Mouse (Mus musculus) kidney, adult 18-20 months (tissue): ENCODE measurements around the gene Copz2.

Experiments used
- DNase-seq: peaks from one replicate; pipeline ENCODE4 v3.0.0; 2021

Gene Copz2

GRCm38 (mm10) chr11:96872441-96873379 lies 23.0 kb downstream of the Copz2 start:
- DNase-seq: no peak

DNA sequence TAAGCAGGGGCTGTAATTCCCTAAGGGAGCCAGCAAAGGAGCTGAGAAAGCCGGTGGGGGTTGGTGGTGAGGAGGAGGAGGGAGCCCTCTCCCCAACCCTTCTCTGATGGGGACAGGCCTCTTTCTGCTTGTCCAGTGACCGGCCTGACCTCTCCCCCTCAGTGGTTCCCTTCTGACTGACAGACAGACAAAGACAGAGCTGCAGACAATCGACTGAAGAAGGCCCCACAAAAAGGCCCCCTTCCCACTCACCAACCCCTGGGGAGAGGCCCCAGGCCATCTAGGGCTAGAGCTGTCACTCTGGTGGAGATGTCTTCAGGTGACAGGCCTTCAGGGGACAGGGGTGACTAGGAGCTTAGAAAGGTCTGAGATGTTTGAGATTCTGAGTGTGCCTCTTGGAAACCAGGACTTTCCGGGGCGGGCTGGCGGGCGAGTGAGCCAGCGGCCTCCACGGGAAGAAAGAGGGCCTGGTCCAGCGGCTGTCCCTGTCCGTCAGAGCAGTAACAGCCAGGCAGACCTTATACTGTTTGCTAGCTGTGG lies 24.0 kb downstream of the Copz2 start:
- no peak for DNase-seq

- DNase-seq: no peak
Observed at GRCm38 (mm10) chr11:96875270-96875669, 25.6 kb downstream of the Copz2 start.

- DNase-seq: peak; percentile 45
Observed at GRCm38 (mm10) chr11:96875745-96876144, 26.1 kb downstream of the Copz2 start.

DNA sequence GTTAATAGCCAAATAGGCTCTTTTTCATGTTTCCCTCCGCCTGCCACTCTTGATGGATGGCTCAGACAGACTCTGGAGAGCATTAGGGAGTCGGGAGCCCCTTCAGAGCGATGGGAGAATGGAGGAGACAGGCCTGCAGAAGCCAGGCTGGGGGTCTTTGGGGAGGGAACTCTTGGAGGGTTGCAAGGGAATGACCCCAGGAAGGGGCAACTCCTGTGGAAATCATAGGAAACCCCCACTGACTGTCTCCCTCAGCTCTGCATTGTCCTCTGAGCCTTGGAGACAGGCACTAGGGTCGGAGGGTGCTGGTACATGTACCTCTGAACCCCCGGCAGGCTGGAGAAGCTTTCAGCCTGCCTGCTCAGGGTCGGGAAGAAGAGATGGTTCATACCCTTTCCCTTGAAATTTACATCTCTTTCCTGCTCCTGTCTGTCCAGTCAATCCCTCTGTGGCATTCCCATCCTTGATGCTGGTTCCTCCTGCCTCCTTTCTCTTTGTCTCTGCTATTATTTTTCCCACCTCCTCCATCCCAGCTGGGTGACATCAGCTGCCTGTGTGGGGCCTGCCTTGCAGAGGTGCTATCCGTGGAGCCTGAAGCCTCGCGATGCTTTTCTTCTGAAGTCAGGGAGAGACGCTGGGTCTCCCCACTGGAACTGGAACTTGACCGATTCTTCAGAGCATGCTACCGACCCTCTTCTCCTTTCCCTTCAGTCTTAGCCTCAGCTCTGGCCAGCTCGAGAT lies 26.8 kb downstream of the Copz2 start:
- DNase-seq: no peak

DNA sequence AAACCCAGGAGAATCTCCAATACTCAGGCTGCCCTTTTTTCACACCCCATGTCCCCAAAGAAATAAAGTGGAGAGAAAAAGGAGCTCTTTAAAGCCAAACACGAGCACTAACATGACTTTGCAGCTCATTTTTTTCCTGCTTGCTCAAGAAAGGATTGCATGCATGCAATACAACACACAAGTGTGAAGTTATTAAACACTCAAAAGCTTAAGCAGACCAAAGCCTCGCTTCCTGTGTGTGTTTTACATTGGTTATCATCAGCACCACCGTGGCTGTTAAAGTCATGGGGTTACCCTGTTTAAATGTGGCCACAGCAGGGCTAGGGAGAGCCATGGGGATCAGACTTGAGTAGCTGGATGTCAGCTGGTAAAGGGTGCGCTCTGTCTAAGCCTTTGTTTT lies 27.4 kb downstream of the Copz2 start:
- DNase-seq: no peak

DNA sequence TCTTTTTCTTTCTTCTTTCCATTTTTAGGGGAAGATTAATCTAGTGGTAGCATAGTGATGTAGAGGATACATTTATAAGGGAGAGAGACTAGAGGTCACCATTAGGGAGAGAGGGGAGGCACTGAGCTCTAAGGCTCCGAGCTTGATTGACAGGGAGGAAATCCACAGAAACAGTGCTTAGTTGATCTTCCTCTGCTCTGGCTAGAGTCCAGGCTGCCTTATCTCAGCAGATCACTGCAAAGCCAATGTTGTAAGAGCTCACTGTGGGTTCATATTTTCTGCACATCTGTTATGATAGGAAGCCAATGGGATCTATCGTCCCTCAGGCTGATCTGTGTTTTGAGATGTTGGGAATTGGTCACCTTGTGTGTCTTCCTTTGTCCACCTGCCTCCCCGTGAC lies 29.0 kb downstream of the Copz2 start:
- DNase-seq: no peak

DNA sequence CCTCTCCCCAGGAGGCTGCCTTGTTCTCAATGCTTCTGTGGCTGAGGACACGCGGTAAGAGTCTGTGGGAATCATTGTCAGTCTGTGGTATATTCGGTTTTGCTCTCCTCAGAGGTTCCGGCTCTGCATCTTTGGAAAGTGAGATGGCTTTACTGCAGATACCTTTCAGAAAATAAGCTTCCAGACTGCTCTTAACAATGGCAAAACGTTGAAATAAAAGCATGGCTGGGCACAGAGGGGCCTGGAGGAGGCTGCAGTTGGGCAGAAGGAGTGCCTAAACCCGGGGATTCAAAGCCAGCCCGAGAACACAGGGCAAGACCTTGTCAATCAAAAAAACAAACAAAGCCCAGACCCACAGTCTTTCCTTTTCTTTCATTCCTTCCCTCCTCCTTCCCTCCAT lies 29.7 kb downstream of the Copz2 start:
- no peak for DNase-seq

GRCm38 (mm10) chr11:96880296-96880695 lies 30.6 kb downstream of the Copz2 start:
- DNase-seq: no peak

DNA sequence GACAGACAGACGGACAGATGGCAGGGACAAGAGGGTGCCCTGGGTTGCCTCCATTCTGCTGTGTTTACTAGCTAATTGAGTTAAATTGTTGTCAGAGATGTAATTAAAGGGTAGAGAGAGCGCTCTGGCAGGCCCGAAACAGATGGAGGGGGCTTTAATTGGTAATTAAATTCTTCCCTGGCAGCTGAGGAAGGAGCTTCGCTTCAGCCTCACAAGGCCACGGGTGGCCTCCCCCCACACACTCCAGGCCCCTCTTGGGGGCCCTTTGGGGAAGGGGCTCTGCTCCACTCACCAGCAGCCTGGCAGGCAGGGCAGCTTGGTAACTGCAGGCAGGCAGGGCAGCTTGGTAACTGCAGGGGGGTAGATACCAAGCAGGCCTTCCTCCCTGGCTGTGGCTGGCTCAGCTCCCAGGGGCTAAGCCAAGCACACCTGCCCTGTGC lies 36.3 kb downstream of the Copz2 start:
- no peak for DNase-seq

GRCm38 (mm10) chr11:96886942-96887546 lies 37.4 kb downstream of the Copz2 start:
- no peak for DNase-seq

DNA sequence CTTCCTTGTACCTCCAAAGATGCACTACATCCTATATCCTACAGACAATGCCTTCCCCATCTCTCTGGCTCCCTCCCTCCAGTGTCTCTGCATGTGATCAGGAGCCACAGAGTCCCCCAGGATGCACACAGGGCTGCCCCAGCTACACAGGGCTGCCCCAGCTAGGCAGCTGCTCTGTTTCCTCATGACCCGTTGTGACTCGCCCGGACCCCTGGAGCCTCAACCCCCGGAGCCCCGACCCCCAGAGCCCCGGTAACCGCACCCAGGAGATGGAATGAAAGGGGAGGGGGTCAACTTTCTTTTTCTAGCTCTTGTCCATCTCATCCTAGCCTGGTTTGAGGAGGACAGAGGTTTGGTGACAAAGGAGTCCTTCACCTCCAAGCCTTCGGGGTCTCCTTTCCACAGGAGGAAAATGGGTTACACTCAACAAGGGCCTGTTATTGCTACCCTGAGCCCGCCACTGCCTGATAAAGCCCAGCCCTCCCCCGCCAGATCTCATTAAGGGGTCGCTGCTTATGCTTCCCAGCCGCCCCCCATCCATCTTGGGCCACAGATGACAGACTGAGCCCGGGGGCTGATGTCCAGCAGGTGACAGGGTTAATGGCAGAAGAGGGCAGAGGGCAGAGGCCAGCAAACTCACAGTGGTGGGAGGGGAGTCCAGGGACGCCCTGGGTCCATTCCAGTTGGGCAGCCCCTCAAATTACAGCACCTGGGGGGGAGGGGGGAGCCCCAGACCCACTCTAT lies 42.3 kb downstream of the Copz2 start:
- DNase-seq: no peak

DNA sequence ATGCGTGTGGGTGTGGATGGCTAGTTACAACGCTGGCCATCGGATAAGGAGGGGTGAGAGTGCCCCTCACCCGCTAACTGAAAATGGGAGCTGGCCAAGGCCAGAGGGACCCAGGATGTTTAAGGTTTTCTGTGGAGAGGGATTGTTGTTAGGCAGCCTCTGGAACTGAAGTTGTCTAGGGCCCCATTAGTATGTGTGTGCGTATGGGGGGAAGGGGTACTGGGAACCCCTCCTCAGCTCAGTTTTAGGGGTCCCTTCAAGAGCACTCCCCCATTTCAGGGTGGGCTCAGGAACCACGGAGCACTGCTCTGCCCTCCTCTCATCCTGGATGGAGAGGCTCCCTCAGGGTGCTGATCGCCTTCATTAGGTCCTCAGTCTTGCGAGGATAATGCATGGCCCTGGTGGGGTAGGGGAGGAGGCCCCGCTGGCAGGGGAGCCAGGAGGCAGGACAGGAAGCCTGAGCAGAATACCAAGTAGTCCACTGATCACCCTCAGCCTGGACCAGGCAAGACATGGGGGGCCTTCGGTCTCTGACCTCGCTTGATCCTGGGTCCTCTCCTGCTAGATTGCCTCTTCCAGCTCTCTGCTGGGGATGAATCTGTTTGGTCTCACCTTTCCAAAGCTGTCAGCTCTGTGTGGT lies 43.7 kb downstream of the Copz2 start:
- DNase-seq: no peak

DNA sequence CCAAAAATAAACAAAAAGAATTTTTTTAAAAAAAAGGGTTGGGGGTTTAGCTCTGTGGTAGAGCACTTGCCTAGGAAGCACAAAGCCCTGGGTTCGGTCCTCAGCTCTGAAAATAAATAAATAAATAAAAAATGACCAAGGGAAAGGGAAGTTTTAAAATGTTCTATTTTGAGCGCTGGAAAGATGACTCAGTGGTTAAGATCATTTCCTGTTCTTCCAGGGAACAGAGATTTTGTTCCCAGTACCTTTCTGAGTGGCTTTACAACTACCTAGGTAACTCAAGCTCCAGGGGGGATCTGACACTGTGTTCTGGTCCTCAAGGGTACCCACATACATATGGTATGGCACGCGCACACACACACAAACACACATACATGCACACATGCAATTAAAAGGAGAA lies 46.2 kb downstream of the Copz2 start:
- DNase-seq: no peak

GRCm38 (mm10) chr11:96899449-96900306 lies 50.0 kb downstream of the Copz2 start:
- no peak for DNase-seq

DNA sequence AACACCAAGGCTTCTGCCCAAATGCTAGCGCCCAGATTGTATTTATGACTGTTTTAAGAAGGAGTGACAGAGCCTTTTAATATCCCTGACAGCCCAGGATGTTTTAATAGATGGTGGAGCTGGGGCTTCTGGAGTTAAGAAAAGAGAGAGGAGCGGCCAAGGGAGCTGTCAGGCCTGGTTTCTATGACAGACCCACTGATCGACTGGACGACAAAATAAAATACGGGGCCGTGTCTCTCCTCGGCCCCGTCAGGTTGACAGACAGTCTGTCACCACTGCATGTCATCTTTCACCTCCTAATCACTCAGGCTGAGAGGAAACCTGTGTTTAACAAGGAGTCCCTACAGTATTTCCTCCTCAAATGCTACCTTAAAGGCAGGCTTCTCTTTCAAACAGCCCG lies 51.7 kb downstream of the Copz2 start:
- DNase-seq: no peak

DNA sequence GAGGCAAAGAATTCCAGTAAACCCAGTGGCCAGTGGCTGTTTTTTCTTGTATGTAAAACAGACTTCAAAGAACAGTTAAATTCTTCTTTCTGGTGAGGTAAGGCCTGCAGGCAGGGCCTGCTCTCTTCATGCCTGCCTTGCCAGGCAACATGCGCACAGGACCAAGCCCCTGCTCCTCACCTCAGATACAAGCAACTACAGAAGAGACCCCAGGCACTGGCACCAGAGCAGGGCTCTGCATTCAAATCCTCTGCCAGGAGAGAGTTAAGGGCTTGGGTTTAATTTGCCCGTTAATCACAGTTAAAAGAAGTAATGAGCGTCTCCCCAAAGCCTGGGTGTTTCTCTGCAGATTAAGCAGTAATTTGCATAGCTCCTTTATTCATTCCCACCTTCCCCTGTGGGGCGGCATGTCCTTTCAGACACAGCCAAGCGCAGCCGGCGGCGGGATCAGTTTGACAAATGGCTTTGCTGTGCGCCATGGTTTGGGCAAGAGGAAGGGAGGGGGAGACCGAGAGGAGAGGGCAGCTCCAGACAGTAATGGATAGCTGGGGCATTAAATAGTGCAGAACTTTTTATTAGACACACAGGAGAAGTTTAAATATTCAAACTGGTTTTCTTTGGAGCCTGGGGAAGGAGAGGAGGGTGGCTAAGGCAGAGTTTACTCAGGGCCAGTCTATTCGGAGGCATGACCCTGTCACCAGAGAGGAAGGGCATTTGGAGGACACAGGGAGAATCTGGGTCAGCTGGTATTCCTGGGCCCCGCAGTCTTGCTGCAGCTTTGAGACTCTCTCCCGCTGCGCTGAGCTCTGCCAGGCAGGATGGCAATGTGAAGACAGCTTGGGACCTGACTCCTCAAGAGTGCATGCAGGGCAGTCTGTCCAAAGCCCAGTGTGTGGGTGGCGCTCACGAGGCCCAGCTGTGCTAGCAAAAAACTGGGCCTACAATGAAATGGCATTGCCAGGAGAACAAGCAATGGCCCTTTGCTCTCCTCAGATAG lies 53.3 kb downstream of the Copz2 start:
- peak; percentile 31 for DNase-seq

- peak; percentile 46 for DNase-seq
Observed at GRCm38 (mm10) chr11:96906431-96907161, 56.9 kb downstream of the Copz2 start.

DNA sequence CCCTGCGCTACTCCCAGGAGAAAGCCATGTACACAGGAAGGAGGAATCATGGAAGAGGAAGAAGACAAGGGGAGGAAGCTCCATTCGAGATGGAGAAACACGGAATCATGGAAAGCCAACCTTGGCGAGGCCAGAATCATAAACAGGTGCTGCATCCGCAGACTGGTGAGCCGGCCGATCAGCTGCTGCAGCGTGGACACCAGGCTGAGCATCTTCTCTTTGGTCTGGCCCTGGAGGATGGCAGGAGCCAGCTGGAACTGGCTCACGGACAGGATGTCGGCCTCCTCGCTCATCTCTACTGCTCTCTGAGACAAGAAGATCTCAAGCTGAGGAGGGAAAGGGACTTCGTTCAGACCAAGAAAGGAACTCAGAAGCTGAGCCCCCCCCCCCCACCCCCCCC lies 58.9 kb downstream of the Copz2 start:
- DNase-seq: no peak
